Mouse (Mus musculus): ENCODE results near the gene Gm29609. TPM values are rescaled to one million over a fixed set of nuclear protein-coding genes. Genes with fewer than 3 reads are reported as not detected.

The Gm29609 gene
- total and polyA plus RNA-seq, 3 experiments, result 0.57 to 2.7 (median 1.2) TPM

DNA sequence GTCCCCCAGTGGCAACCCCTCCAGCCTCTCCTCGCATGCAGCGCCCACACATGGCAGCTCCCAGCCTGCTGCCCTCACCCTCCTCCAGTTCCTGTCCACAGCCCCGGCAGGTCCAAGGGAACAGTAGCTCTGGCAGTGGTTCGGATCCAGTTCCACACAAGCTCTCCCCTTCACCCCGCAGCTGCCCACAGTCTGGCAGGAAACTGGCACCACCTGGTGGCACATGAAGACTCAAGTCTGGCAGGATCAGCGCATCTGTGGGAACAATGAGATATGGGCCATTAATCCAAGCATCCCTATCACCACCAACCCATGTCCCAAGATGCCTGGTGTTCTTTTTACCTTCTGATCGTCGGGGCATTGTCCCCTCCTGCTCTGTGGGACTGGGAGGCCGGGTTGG, 20.2 kb upstream of the Gm29609 start:
- Histone ChIP-seq H3K4me1 (ENCODE audit: control insufficient read depth in 1 of 2, insufficient read depth in 2 of 2) (peaks cover 6 to 30% of the 10 kb centered on the region in 2 experiments), H3K27me3 (replicated peaks) (no peaks in the 10 kb centered on the region)

GRCm38 (mm10) chr5:31199321-31199892, 19.7 kb upstream of the Gm29609 start:
- Histone ChIP-seq H3K27ac (ENCODE audit: insufficient read depth, low read depth) (no peak overlapping the region), H3K4me2 (ENCODE audit: insufficient read depth, low read depth, poor library complexity, severe bottlenecking) (no peak overlapping the region), H3K79me2 (replicated peaks; ENCODE audit: control insufficient read depth, extremely low read depth, insufficient read depth, poor library complexity, severe bottlenecking) (peaks cover 11% of the 10 kb centered on the region), H3K4me1 (ENCODE audit: control insufficient read depth in 1 of 2, insufficient read depth in 2 of 2) (peaks cover 8 to 35% of the 10 kb centered on the region in 2 experiments), H3K36me3 (replicated peaks in 1 of 2; ENCODE audit: control insufficient read depth in 1 of 2, insufficient read depth in 1 of 2, low read length in 1 of 2) (peaks cover 70 to 85% of the 10 kb centered on the region in 2 experiments), H3K4me3 (replicated peaks in 1 of 3; ENCODE audit: low read depth in 2 of 3, low read length in 2 of 3, poor library complexity in 1 of 3) (no peak overlapping the region), H3K9me3 (replicated peaks; ENCODE audit: low read length) (no peaks in the 10 kb centered on the region), H3K9ac (ENCODE audit: insufficient read depth, low read depth) (no peak overlapping the region), H3K27me3 (replicated peaks) (no peaks in the 10 kb centered on the region)
- no peak for DNase-seq (ENCODE audit: extremely low read depth)
- in situ Hi-C loops (cut with MboI; ENCODE audit: low pct_ligation_motif_present, low pct_unique_long_range_greater_than_20kb, low sequenced_read_pairs), result no loop called here
- dilution Hi-C loops (cut with MboI; ENCODE audit: extremely low pct_ligation_motif_present, extremely low pct_unique_long_range_greater_than_20kb, low sequenced_read_pairs), result no loop called here
- TF ChIP-seq E2F4 (IDR thresholded peaks at IDR 0.05; ENCODE audit: insufficient replicate concordance, low read depth, low read length), result no peak
- TF ChIP-seq CHD1 (IDR thresholded peaks at IDR 0.05; ENCODE audit: low read depth, low read length), result no peak
- peak; percentile 23; the same call in 1 of the 2 replicates for TF ChIP-seq POLR2AphosphoS2 (IDR thresholded peaks at IDR 0.05; ENCODE audit: low read depth, low read length)

More for the DNA sequence above, 20.2 kb upstream of the Gm29609 start:
- in situ Hi-C loops (cut with MboI; ENCODE audit: low pct_ligation_motif_present, low pct_unique_long_range_greater_than_20kb, low sequenced_read_pairs), result no loop called here
- no peaks in the 10 kb centered on the region for H3K9me3 ChIP-seq (replicated peaks; ENCODE audit: low read length)
- peaks cover 71 to 85% of the 10 kb centered on the region in 2 experiments for H3K36me3 ChIP-seq (replicated peaks in 1 of 2; ENCODE audit: control insufficient read depth in 1 of 2, insufficient read depth in 1 of 2, low read length in 1 of 2)
- no peak for TF ChIP-seq ZKSCAN1 (IDR thresholded peaks at IDR 0.05; ENCODE audit: borderline replicate concordance, low read depth, low read length)
- no peak for TF ChIP-seq CTCF (conservative IDR thresholded peaks at IDR 0.05 in 1 of 2, IDR thresholded peaks at IDR 0.05 in 1 of 2; ENCODE audit: low read depth in 2 of 2, low read length in 2 of 2)
- TF ChIP-seq MEF2A (IDR thresholded peaks at IDR 0.05; ENCODE audit: borderline replicate concordance, low read depth, low read length), result no peak
- no peak for TF ChIP-seq ZMIZ1 (IDR thresholded peaks at IDR 0.05; ENCODE audit: low read depth, low read length)
- TF ChIP-seq CHD2 (IDR thresholded peaks at IDR 0.05; ENCODE audit: low read length), result no peak
- no peak for TF ChIP-seq KAT2A (IDR thresholded peaks at IDR 0.05; ENCODE audit: insufficient replicate concordance, low read length)
- no peak for TF ChIP-seq BHLHE40 (IDR thresholded peaks at IDR 0.05; ENCODE audit: low read depth, low read length)
- dilution Hi-C loops (cut with MboI; ENCODE audit: extremely low pct_ligation_motif_present, extremely low pct_unique_long_range_greater_than_20kb, low sequenced_read_pairs), result no loop called here
- no peak overlapping the region for H3K4me3 ChIP-seq (replicated peaks in 1 of 3; ENCODE audit: low read depth in 2 of 3, low read length in 2 of 3, poor library complexity in 1 of 3)
- H3K27ac ChIP-seq (ENCODE audit: insufficient read depth, low read depth), result no peak overlapping the region
- no peak for DNase-seq (ENCODE audit: extremely low read depth)
- no peak overlapping the region for H3K4me2 ChIP-seq (ENCODE audit: insufficient read depth, low read depth, poor library complexity, severe bottlenecking)
- H3K9ac ChIP-seq (ENCODE audit: insufficient read depth, low read depth), result no peak overlapping the region
- peaks cover 7% of the 10 kb centered on the region for H3K79me2 ChIP-seq (replicated peaks; ENCODE audit: control insufficient read depth, extremely low read depth, insufficient read depth, poor library complexity, severe bottlenecking)

DNA sequence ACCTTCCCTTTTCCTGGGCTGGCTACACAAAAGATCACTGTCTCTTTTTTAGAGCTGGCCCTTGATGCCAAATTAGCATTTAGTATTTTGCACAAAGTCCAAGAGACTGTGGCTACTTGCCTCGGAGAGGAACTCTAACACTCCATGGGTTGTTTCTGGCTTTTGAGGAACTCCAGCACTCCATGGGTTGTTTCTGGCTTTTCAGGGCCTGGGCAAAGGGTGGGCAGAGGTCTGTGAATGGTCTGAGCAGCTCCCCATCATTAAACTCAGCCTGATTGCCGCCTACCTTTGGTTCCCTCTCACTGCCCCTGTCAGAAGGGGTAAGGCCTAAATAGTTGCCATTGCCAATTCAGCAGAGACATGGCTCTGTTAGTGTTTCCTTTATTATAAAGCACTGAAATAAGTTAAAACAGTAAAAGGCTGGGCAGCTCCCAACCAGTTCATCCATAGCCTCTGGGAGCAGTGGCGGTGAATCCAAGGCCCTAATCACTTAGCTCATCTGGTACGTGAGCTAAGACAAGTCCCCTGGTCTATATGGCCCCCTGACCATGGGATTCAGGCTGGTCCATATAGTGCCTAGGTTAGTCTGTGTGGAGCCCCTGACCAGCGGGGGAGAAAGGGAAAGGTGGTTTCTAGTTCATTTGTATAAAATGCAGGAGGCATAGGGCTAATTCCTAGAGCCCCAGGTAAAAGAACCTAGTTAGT, 19.1 kb upstream of the Gm29609 start:
- H3K27me3 ChIP-seq (replicated peaks), result no peaks in the 10 kb centered on the region
- TF ChIP-seq RAD21 (IDR thresholded peaks at IDR 0.05; ENCODE audit: low read depth, low read length) (no peak), EP300 (IDR thresholded peaks at IDR 0.05; ENCODE audit: low read length) (no peak), ZMIZ1 (IDR thresholded peaks at IDR 0.05; ENCODE audit: low read depth, low read length) (peak; percentile 75; the same call in 1 of the 2 replicates), POLR2AphosphoS2 (IDR thresholded peaks at IDR 0.05; ENCODE audit: low read depth, low read length) (peak; percentile 84), JUN (IDR thresholded peaks at IDR 0.05; ENCODE audit: insufficient read depth, low read depth, low read length) (no peak), MXI1 (IDR thresholded peaks at IDR 0.05; ENCODE audit: low read depth, low read length) (no peak), MEF2A (IDR thresholded peaks at IDR 0.05; ENCODE audit: borderline replicate concordance, low read depth, low read length) (no peak)
- DNase-seq (ENCODE audit: extremely low read depth), result no peak
- H3K36me3 ChIP-seq (replicated peaks in 1 of 2; ENCODE audit: control insufficient read depth in 1 of 2, insufficient read depth in 1 of 2, low read length in 1 of 2), result peaks cover 65 to 80% of the 10 kb centered on the region in 2 experiments
- H3K4me3 ChIP-seq (replicated peaks in 1 of 3; ENCODE audit: low read depth in 2 of 3, low read length in 2 of 3, poor library complexity in 1 of 3), result no peak overlapping the region
- H3K4me1 ChIP-seq (ENCODE audit: control insufficient read depth in 1 of 2, insufficient read depth in 2 of 2), result peaks cover 8 to 38% of the 10 kb centered on the region in 2 experiments
- H3K79me2 ChIP-seq (replicated peaks; ENCODE audit: control insufficient read depth, extremely low read depth, insufficient read depth, poor library complexity, severe bottlenecking), result peaks cover 18% of the 10 kb centered on the region
- H3K9ac ChIP-seq (ENCODE audit: insufficient read depth, low read depth), result no peak overlapping the region
- in situ Hi-C loops (cut with MboI; ENCODE audit: low pct_ligation_motif_present, low pct_unique_long_range_greater_than_20kb, low sequenced_read_pairs), result no loop called here
- no peak overlapping the region for H3K4me2 ChIP-seq (ENCODE audit: insufficient read depth, low read depth, poor library complexity, severe bottlenecking)
- no peaks in the 10 kb centered on the region for H3K9me3 ChIP-seq (replicated peaks; ENCODE audit: low read length)
- dilution Hi-C loops (cut with MboI; ENCODE audit: extremely low pct_ligation_motif_present, extremely low pct_unique_long_range_greater_than_20kb, low sequenced_read_pairs), result no loop called here
- H3K27ac ChIP-seq (ENCODE audit: insufficient read depth, low read depth), result no peak overlapping the region
